Mouse (Mus musculus): ENCODE measurements around the gene Jade2. TPM values are rescaled to one million over a fixed set of nuclear protein-coding genes. Genes with fewer than 3 reads are reported as not detected.
A peak's percentile ranks its signal among the peaks of the same experiment; 100 is the strongest.

Gene Jade2
- polyA plus RNA-seq (2015; fragmentation: Nextera tagmentation; extraction: Ambion mirVana) = 6.8 TPM in 2 replicates

DNA sequence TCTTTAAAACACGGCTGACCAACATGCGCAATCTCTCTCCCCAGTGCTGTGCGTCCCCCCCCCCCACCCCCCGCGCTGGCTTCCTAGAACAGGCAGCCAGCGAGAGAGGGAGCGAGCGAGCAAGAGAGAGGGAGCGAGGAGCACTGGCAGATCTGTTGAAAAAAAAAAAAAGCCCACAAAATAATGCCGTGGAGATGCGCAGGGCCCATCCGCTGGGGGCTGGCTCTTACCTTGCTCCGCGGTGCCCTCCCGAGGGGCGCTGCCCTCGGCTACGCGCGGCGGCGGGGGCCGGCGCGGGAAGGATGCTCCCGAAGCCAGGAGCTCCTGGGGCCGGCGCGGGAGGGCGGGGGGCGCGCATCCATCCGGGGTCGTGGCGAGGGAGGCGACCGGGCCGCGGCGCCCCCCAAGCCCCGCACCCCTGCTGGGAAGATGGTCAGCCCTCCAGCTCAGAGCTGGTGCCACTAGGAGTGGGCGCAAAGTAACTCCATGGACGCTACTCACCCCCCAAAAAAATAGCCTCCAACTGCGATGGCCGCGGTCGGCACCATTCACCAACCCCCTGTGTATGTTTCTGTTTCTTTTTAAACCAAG is at the start of gene Jade2:
TSS of gene Jade2 (minus strand) at position 573 of the 591 bp plus-strand sequence.
- DNase-seq (ENCODE audit: low spot score) = peak; percentile 54

DNA sequence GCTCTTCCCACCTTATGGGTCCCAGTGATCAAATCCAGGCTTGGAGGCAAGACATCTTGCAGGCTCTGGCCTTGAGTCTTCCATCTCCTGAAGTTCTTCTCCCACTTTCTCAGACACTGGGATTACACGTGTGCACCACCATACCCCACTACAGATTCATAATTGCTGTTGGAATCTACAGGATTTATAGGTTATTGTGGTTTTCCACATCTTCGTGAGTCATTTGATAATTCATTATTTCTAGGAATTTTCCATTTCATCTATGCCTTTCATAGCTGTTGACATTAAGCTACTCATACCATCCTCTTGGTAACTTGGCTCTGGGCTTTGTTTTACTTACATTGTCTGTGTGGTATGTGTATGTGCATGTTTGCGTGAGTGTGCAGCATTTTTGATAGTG is 46.8 kb upstream of the Jade2 start:
- DNase-seq (ENCODE audit: low spot score) = no peak

DNA sequence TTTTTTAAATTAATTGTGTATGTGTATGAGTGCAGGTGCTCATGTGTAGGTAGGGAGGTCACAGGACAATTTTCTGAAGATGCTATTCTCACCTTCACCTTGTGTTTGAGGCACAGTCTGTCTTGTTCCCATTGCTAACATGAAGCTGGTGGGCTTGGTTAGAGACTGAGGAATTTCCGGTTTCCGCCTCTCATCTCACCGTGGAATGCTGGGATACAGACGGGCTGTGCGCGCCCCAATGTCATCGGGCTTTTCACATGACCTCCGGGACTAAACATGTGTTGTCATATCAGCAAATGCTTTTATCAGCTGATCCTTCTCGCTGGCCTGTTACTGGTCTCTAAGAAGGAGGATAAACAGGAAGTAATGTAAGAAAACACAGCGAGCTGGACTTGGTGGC is 42.2 kb upstream of the Jade2 start:
- no peak for DNase-seq (ENCODE audit: low spot score)

DNA sequence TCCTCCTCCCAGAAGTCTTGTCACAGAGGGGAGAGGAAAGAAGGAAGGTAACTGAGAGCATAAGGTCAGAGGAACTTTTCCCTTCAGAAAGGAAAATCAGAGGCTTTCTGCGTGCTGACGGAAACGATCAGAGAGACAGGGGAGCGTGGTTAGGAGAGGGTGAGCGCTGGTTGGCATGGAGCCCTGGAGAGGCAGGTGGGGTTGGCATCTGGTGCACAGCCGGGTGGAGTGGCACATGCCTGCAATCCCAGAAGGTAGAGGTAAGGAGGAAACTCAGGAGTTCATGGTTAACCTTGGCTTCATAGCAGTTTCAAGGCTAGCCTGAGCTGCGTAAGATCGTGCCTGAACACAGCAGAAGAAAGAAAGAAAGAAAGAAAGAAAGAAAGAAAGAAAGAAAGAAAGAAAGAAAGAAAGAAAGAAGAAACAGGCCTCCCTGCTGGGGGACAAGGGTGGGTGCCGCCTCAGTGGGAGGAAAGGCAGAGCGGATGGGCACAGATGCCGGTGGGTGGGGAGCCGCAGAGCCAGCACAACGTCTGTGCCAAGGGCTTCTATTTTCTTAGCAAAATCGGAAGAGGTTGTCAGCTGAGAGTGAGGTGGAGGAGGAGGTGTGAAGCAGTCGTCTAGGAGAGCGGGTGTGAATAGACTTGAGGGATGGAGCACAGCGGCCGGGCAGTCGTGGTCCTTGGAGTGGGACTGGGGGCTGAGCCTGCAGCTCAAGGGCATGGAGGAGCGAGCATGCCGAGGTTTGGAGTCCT is 41.0 kb upstream of the Jade2 start:
- DNase-seq (ENCODE audit: low spot score) = peak; percentile 23

DNA sequence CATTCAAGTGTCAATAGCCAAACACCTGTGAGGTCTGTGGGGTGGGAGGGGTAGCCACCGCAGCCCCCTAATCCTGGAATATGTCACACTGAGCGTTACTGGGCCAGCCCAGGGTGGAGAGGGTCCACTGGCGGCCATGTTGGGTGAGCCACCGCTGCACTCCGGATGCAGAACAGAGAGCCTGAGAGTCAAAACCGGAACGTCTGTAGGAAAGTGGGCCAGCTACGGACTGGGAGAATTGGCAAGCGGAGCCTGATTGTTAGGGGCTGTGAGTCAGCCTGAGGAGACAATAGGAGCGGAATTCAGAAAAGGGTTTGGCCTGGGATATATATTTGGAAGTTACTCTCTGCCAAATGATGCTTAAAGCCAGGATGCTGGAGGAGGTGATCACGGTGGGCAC is 39.9 kb upstream of the Jade2 start:
- DNase-seq (ENCODE audit: low spot score) = no peak

DNA sequence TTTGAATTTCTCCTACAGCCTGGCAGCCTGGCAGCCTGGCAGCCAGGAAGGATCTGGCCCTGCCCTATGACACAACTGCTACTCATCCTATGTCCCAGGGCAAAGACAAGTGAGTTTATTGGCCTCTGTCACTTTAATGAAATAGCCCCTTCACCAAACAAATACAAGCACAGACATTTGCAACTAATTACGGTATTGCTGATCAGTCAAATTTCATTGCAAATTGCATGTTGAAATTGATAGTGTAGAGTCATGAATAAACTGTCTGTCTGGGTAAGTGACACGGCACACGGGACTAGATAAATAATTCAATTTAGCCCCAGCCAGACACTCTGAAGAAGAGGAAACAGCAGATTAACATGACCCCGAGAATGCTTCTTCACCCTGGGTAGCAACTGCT is 38.6 kb upstream of the Jade2 start:
- no peak for DNase-seq (ENCODE audit: low spot score)

DNA sequence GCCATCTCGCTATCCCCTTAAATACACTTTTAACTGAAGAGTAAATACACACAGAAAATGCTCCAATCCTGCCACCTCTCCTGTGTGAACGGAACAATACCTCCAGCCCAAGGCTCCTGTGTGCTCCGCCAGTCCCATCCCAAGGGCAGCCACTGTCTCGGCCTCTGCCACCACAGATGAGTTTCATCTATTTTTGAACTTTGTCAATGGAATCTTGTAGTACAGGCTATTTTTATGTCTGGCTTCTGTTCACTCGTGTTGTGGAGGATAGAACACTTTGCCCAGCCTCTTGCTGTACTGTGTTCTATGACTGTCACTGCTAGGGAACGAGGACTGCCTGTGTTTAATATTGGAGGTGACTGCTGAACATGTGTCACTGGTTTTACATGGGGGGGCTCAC is 28.2 kb upstream of the Jade2 start:
- DNase-seq (ENCODE audit: low spot score) = no peak

DNA sequence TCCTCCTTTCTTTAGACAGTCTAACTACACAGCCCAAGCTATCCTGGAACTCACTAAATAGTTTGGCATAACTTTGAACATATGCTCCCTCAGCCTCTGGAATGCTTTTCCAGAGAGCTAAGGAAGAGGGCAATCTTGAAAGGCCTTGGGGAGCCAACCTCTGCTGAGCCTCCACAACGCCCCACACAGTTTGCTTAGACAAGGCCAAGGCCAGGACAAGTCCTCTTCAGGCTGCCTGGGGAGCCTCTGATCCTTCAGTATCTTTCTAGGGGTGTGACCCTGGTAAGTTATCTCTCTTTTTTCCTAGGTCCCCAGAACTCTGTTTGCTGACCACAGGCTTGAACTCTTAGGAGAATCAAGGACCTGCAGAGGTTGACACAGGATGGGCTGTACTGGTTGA is 26.6 kb upstream of the Jade2 start:
- DNase-seq (ENCODE audit: low spot score) = peak; percentile 38

DNA sequence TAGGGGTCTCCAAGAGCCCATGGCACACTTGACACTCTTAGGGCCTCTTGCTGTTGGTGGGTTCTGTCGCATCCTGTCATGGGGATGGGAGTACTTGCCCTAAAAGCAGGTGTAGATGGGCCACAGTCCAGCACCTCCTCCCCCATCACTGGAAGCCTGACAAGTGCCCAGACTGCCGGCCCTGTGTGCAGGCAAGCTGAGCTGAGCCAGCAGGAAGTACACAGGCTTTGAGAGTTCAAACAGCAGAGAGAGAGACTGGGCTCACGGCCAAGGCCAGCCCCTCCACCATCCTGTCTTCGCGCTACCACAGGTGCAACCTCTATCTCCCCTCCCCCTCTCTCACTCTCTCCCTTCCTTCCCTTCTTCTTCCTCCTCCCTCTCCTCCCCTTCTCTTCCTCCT is 26.2 kb upstream of the Jade2 start:
- DNase-seq (ENCODE audit: low spot score) = peak; percentile 85

DNA sequence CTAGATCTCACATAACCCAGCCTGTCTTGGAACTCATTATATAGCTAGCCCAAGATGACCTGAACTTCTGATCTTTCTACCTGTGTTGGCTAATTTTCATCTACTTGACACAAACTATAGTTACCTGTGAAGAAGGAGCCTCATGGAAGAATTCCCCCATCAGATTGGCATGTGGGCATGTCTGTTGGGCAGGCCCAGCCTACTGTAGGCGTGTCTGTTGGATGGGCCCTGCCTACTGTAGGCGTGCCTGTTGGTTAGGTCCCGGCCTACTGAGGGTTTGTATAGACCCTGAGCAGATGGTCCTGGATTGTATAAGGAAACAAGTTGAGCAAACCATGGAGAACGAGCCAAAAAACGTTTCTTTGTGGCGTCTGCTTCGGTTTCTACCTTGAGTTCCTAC is 24.3 kb upstream of the Jade2 start:
- no peak for DNase-seq (ENCODE audit: low spot score)

DNA sequence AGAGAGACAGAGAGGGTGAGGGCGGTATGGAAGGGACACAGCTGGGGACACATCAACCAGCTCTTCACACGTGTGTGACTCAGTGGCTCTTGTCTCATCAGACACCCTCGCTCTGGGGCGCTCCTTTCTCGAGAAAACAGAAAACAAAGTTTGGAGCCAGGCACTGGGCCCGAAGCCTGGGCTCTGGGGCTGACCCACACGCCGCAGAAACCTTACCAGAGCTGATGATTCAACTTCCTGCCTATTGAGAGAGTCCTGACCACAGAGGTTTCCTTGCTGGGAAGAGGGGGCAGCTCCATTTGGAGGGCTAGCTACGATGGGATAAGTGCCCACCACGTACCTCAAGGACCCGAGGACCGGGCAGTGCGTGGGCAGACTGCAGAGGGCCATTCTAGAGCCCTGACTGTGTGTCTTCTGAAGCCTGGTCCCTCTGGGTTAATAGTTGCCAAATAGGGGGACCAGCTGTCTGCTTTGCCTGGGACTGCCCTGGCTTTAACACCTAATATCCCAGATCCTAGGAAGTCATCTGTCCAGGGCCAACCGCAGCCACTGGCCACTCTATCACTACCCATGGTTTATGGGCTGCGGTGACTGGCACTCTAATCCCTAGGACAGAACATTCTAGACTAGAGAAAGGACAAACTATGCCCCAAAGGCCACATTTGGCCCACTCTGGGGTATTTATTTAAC is 23.7 kb upstream of the Jade2 start:
- no peak for DNase-seq (ENCODE audit: low spot score)

DNA sequence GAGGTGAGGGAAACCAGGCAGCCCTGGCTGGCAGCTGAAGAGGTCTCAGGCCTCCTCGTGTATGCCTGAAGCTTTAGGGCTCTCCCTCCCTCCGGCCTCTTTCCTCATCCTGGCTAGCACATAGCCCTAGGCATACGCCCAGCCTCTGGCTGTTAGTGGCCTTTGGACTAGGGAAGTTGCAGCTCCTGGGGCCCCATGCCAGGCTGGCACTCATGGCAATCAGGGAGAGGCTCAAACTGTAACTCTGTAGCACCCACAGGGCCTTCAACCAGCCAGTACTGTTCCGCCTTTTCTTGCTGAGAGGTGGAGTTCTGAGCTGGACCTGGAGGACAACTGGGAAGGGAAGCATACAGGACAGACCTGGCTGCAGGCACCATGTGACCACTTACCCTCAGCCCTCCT is 19.5 kb upstream of the Jade2 start:
- no peak for DNase-seq (ENCODE audit: low spot score)

DNA sequence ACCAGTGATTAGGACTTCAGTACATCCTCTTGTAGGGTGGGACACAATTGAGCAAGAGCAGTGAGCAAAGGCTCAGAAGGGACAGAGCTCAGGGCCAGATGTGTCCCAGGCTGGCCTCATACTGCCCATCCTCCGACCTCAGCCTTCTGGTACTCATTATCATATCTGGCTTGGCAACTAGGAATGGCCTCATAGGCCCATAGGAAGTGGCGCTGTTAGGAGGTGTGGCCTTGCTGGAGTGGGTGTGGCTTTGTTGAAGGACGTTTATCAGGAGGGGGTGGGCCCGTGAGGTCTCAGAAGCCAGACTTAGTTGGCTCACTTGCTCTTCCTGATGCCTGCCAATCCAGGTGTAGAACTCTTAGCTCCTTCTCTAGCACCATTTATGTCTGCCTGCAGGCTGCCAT is 18.3 kb upstream of the Jade2 start:
- DNase-seq (ENCODE audit: low spot score) = no peak

DNA sequence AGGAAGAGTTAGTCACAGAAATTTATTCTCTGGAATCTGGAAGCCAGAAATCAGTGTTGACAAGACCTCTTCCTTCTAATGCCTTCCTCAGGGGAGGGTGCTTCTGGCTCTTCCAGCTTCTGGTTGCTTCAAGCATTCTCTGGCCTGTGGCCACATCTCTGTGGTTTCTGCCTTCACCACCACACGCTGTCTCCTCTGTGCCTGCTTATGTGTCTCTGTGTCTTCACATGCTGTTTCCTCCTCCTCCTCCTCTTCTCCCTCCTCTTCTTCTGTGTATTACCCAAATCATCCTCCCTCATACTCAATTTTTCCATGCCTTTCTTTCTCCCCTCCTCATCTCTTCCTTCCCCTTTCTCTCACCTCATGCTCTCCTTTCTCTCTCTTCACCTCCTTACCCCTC is 17.6 kb upstream of the Jade2 start:
- no peak for DNase-seq (ENCODE audit: low spot score)

DNA sequence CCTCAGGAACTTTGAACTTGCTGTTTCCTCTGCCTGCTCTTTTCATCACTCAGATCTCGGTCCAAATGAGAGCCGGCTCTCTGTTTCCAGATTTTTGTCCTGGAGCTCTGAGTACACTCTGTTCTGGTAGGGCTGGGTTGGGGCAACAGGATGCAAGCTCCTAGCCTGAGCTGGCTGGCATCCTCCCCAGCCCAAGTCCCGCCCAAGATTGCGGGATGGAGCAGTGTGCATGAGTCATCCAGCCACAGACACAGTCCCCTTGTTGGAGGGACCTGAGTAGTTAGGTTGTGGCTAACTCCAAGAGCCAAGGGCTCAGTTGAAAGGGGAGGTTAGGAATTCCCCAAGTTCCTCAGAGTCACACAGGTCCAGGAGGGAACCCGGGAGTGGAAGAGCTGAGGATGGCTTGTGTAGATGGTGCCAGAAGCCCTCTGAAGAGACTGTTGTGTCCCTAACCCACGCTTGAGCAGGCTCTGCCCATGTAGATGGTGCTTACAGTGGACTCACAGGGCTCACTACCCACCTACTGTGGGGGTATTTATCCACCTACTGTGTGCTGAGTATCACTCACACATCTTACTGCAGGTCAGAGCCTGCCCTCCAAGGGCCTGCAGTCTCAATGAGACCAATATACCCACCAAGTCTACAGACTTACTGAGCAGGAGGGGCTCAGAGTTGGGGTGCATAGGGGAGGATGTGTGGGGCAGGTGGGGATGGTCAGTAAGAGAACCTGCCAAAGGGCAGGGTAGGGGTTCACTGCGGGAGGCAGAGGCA is 17.0 kb upstream of the Jade2 start:
- DNase-seq (ENCODE audit: low spot score) = no peak

DNA sequence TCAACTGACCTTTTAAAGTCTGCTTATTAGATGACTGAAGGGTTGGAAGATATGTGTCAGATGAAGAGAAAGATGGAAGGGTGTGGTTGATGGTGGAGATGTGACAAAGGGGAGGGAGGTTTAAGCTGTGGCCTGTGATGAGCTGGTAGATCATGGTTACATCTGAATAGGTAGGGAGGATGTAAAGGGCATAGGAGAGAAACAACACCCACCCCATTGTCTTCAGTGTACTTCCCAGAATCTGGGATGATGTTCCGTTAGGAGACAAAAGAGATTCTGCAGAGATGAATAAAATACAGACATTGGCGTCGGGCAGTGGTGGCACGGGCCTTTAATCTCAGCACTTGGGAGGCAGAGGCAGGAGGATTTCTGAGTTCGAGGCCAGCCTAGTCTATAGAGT is 15.7 kb upstream of the Jade2 start:
- DNase-seq (ENCODE audit: low spot score) = no peak

DNA sequence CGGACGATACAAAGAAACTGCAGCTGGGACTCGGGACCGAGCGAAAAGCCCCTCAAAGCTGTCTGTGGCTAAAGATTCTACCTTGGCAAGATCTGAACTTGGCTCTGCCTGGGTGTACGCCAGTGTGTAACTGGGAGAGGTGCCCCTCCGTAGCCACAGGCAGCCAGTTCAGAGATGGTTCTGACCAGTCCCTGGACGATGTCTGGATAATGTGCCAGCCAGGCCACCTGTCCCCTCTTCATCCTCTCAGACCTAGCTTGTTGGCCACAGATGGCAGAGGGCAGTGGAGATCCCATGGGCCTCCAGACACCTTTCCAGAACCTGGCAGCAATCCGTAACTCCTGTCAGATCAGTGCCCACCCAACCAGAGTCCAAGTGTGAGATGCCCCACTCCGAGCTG is 9.8 kb upstream of the Jade2 start:
- DNase-seq (ENCODE audit: low spot score) = no peak

DNA sequence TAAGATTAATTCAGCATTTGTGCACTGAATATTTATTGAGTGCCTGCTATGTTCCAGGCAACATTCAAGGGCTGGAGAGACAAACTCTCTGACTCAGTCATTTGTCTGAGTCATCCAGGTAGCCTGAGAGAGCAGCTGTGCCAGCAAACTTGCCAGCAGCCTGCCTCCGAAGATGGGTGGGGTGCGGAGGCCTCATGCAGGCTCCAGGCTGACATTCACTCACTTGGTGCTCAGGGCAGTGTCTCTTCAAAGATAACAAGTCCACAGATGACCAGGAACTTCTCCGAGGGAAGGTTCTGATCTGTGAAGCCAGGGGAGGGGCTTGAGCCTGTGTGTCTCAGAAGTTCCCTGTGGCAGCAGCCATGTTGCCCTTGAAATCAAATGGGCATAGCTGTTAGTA is 8.6 kb upstream of the Jade2 start:
- no peak for DNase-seq (ENCODE audit: low spot score)

DNA sequence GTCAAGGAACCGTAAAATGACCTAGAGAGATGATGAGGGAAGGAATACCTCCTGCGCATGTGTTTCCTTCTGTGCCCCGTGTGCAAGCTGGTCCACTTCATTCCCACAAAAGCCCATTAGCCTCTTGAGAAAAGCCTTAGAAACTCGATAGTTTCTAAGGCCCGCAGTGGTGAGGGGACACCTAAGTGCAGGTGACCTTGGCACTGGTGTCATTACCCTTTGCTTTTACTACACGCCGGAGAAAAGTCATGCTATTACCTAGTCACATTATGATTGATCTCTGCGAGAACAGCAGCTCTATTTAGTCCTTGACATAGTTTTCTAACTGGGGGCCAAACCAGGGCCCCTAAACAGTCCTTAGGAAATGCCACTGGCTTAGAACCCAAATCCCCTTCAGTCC is 3.2 kb upstream of the Jade2 start:
- DNase-seq (ENCODE audit: low spot score) = no peak

DNA sequence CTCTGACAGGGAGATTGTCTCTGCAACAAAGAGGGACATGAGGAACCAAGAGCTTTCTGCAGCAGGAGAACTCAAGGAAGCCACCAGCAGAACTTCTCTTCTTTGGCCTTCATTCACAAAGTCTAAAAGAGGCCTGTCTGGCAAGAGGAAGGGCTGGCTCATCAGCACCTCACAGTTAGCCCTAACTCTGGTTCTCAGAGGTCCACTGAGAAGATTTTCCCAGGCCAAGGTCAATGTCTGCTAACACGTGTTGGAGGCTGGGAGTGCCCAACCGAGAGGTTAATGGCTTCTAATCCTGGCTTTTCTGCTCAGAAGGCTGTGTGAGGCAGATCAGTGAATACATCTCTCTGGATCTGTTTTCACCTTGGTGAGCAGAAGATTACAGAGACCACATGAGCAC is 2.1 kb upstream of the Jade2 start:
- DNase-seq (ENCODE audit: low spot score) = no peak

DNA sequence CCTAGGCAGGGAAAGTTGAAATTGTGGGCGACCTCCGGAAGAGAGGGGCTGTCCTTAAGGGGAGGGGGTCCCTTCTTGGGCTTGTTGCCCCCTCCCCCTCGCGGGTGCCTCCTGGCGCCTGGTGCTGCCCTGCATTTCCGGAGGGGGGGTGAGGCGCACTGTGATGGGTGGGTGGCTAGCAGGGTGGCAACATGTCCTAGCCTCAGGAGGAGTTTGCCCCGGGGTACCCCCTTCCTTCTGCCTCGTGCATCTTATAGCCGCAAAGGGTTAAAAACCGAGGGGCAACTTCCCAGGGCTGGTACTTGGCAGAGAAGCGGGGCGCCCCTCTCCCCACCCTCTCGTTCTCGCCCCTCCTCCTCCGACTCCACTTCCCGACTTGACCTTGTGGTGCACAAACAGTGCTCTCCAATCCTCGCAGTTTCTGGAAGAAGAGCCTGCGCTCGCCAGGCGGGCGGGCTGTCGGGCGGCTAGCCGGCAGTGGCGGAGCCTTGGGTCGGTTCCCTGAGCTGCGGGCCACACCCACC is 1.1 kb upstream of the Jade2 start:
- peak; percentile 82 for DNase-seq (ENCODE audit: low spot score)
